8 mouse cellular contexts compared by ENCODE assay signal in the genomic region with DNA sequence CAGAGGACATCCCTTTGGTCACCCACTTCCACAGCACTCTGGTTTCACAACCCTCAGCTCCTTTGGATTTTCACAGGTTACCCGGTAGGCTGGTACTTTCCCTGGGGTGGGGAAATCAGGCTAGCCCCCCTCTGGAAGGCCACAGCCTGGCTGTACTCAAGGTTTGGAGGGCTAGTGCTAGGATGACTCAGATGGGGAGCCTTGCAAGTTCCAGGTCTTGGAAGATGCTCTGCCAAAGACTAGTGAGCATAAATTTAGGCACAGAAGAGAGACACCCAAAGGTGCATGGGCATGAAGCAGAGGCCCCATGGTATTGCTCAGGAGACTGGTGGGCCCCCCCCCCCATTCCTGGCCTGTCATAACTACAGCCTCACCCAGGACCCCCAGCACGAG. TPM values are rescaled to one million over a fixed set of nuclear protein-coding genes. Genes with fewer than 3 reads are reported as not detected.
DNase-seq lines count a peak whose midpoint lies in the region; ATAC-seq lines count a peak whose summit lies in the region.

No protein-coding gene starts in this region.

- H3K27ac ChIP-seq in limb, embryonic 11.5 days (replicated peaks; ENCODE audit: low read depth, low read length), result no peak overlapping the region
- H3K27ac ChIP-seq in stomach, embryonic 15.5 days, result no peak overlapping the region

- no peaks in the 10 kb centered on the region for H3K36me3 ChIP-seq in megakaryocyte, embryonic 14.5 days (replicated peaks; ENCODE audit: low read length)
- H3K36me3 ChIP-seq in limb, embryonic 11.5 days (ENCODE audit: control insufficient read depth, insufficient read depth, low read length), result no peaks in the 10 kb centered on the region
- H3K36me3 ChIP-seq in stomach, embryonic 15.5 days, result no peaks in the 10 kb centered on the region

- no peak for ATAC-seq in megakaryocyte, adult 5-6 weeks (ENCODE audit: poor library complexity, severe bottlenecking)
- ATAC-seq in limb, embryonic 11.5 days (ENCODE audit: insufficient number of reproducible peaks, low FRiP score, low TSS enrichment, low read depth), result no peak
- ATAC-seq in stomach, embryonic 15.5 days (ENCODE audit: insufficient read depth, low FRiP score, low read depth), result no peak

- H3K9me3 ChIP-seq in megakaryocyte, embryonic 14.5 days, result 0 out of 2 replicates have a peak, but pooled peaks cover 4% of the 10 kb centered on the region
- H3K9me3 ChIP-seq in limb, embryonic 11.5 days (ENCODE audit: control insufficient read depth, low read length), result no peaks in the 10 kb centered on the region
- no peaks in the 10 kb centered on the region for H3K9me3 ChIP-seq in stomach, embryonic 15.5 days

- peak overlapping the region; percentile 60 for H3K9ac ChIP-seq in limb, embryonic 11.5 days (ENCODE audit: low read length)
- H3K9ac ChIP-seq in stomach, embryonic 15.5 days, result peak overlapping the region; percentile 73

- peak overlapping the region; percentile 92 for H3K4me3 ChIP-seq in megakaryocyte, embryonic 14.5 days (replicated peaks)
- H3K4me3 ChIP-seq in limb, embryonic 11.5 days (ENCODE audit: low read depth, low read length), result peak overlapping the region; percentile 64
- peak overlapping the region; percentile 73 for H3K4me3 ChIP-seq in stomach, embryonic 15.5 days (replicated peaks)

- peak; percentile 26 for DNase-seq in cerebellum, adult 11 months
- no peak for DNase-seq in cerebellum, adult 9-10 months
- DNase-seq in limb, embryonic 11.5 days (ENCODE audit: low spot score), result no peak
- no peak for DNase-seq in right cerebral cortex, postnatal 14 days
- no peak for DNase-seq in c-Kit-positive CD71-positive TER-119-positive erythroid progenitor cells, embryonic 14.5 days (ENCODE audit: low spot score)

- H3K4me1 ChIP-seq in megakaryocyte, embryonic 14.5 days, result peaks cover 82% of the 10 kb centered on the region
- H3K4me1 ChIP-seq in limb, embryonic 11.5 days (ENCODE audit: control insufficient read depth, insufficient read depth, low read length), result peaks cover 16% of the 10 kb centered on the region
- peaks cover 28% of the 10 kb centered on the region for H3K4me1 ChIP-seq in stomach, embryonic 15.5 days

- 31% methylated on average over 2 of the region's 2 CpGs for WGBS in limb, embryonic 11.5 days
- 36% methylated on average over 2 of the region's 2 CpGs for WGBS in stomach, embryonic 15.5 days

- H3K27me3 ChIP-seq in megakaryocyte, embryonic 14.5 days (replicated peaks), result peaks cover 97% of the 10 kb centered on the region
- H3K27me3 ChIP-seq in limb, embryonic 11.5 days (ENCODE audit: control insufficient read depth, insufficient read depth, low read length), result peaks cover 37% of the 10 kb centered on the region
- peaks cover 25% of the 10 kb centered on the region for H3K27me3 ChIP-seq in stomach, embryonic 15.5 days (replicated peaks)

- H3K4me2 ChIP-seq in limb, embryonic 11.5 days (ENCODE audit: low read depth, severe bottlenecking), result peak overlapping the region; percentile 81
- peak overlapping the region; percentile 91 for H3K4me2 ChIP-seq in stomach, embryonic 15.5 days

RNA-seq across cellular contexts. Expression of gene Sept5, which starts 0.8 kb away (rescaled TPM):
- polyA plus RNA-seq in megakaryocyte, embryonic 14.5 days (2012; ENCODE audit: insufficient read depth, low replicate concordance), result 8.0 and 10.3 TPM in 2 replicates
- total RNA-seq in megakaryocyte, adult 5-6 weeks (2015), result 19.5 and 23.5 TPM in 2 replicates
- total RNA-seq in megakaryocyte, adult 5-6 weeks (2017), result 11.6 and 17.0 TPM in 2 replicates
- 30.0 and 31.1 TPM in 2 replicates for polyA plus RNA-seq in limb, embryonic 11.5 days (2014; fragmentation: Nextera tagmentation; extraction: Ambion mirVana)
- 21.7 and 22.9 TPM in 2 replicates for polyA plus RNA-seq in stomach, embryonic 15.5 days (2015; fragmentation: Nextera tagmentation; extraction: Ambion mirVana)

RNA-seq across cellular contexts. Expression of gene Gm49601, which starts 2.7 kb away (rescaled TPM):
- polyA plus RNA-seq in megakaryocyte, embryonic 14.5 days (2012; ENCODE audit: insufficient read depth, low replicate concordance), result 1.0 TPM in 1 of 2 replicates, not detected in the other
- total RNA-seq in megakaryocyte, adult 5-6 weeks (2015), result 1.7 and 2.9 TPM in 2 replicates
- total RNA-seq in megakaryocyte, adult 5-6 weeks (2017), result 0.61 and 3.2 TPM in 2 replicates
- 2.3 and 2.4 TPM in 2 replicates for polyA plus RNA-seq in limb, embryonic 11.5 days (2014; fragmentation: Nextera tagmentation; extraction: Ambion mirVana)
- 2.6 and 3.4 TPM in 2 replicates for polyA plus RNA-seq in stomach, embryonic 15.5 days (2015; fragmentation: Nextera tagmentation; extraction: Ambion mirVana)

RNA-seq across cellular contexts. Expression of gene Gp1bb, which starts 6.7 kb away (rescaled TPM):
- 3,910 and 6,936 TPM in 2 replicates for polyA plus RNA-seq in megakaryocyte, embryonic 14.5 days (2012; ENCODE audit: insufficient read depth, low replicate concordance)
- 0.38 and 0.55 TPM in 2 replicates for total RNA-seq in megakaryocyte, adult 5-6 weeks (2015)
- total RNA-seq in megakaryocyte, adult 5-6 weeks (2017), result 0.70 TPM in 1 of 2 replicates, not detected in the other
- 4.1 and 4.5 TPM in 2 replicates for polyA plus RNA-seq in limb, embryonic 11.5 days (2014; fragmentation: Nextera tagmentation; extraction: Ambion mirVana)
- polyA plus RNA-seq in stomach, embryonic 15.5 days (2015; fragmentation: Nextera tagmentation; extraction: Ambion mirVana), result 1.3 and 1.6 TPM in 2 replicates

RNA-seq across cellular contexts. Expression of gene Tbx1, which starts 38.5 kb away (rescaled TPM):
- polyA plus RNA-seq in megakaryocyte, embryonic 14.5 days (2012; ENCODE audit: insufficient read depth, low replicate concordance), result not detected in 2 replicates
- not detected in 2 replicates for total RNA-seq in megakaryocyte, adult 5-6 weeks (2015)
- not detected in 2 replicates for total RNA-seq in megakaryocyte, adult 5-6 weeks (2017)
- 2.3 and 2.5 TPM in 2 replicates for polyA plus RNA-seq in limb, embryonic 11.5 days (2014; fragmentation: Nextera tagmentation; extraction: Ambion mirVana)
- polyA plus RNA-seq in stomach, embryonic 15.5 days (2015; fragmentation: Nextera tagmentation; extraction: Ambion mirVana), result 0.85 and 1.1 TPM in 2 replicates

Comparison
In these comparisons a context has a peak if more than half of its experiments do, and no peak if none do; other contexts are left out.
1. RNA of gene Gp1bb, which starts 6.7 kb away (polyA plus RNA-seq): 3,910 to 6,936 TPM in megakaryocyte, embryonic 14.5 days; 4.1 to 4.5 TPM in limb, embryonic 11.5 days and 1.3 to 1.6 TPM in stomach, embryonic 15.5 days; every median in the first group is over 100 times any median in the second.
2. Peak in every context shown above with its lines, with median percentiles within 50 percentile points of each other: H3K4me3 ChIP-seq.